Mouse (Mus musculus): ENCODE results near the gene Gtf2f1. TPM values are rescaled to one million over a fixed set of nuclear protein-coding genes. Genes with fewer than 3 reads are reported as not detected.

Gtf2f1 gene
- total RNA-seq, 2 experiments from 2014 or later = 36.0 to 36.9 TPM

- no peak for DNase-seq
Measured at GRCm38 (mm10) chr17:57003994-57004393, 7.1 kb downstream of the Gtf2f1 start.

- peak; percentile 36 for DNase-seq
Measured at GRCm38 (mm10) chr17:57001228-57001627, 9.9 kb downstream of the Gtf2f1 start.

- no peak for DNase-seq
Measured at GRCm38 (mm10) chr17:56999968-57000609, 11.0 kb downstream of the Gtf2f1 start, which contains the start of gene Pspn. Gene Pspn (minus strand): TSS chr17:57000018.

GRCm38 (mm10) chr17:56999414-56999813 is 11.7 kb downstream of the Gtf2f1 start:
- no peak for DNase-seq

GRCm38 (mm10) chr17:56997029-56997667 is 13.9 kb downstream of the Gtf2f1 start, which contains the start of gene Alkbh7:
Gene Alkbh7 (plus strand): TSS chr17:56997339.
- peak; percentile 95 for DNase-seq

GRCm38 (mm10) chr17:56996506-56996905 is 14.6 kb downstream of the Gtf2f1 start:
- no peak for DNase-seq

GRCm38 (mm10) chr17:56995046-56995445 is 16.0 kb downstream of the Gtf2f1 start:
- no peak for DNase-seq

- DNase-seq = no peak
Measured at GRCm38 (mm10) chr17:56990966-56991365, 20.1 kb downstream of the Gtf2f1 start.

GRCm38 (mm10) chr17:56990115-56990746 is 20.9 kb downstream of the Gtf2f1 start, which contains the start of gene Clpp:
Gene Clpp (plus strand): TSS chr17:56990305.
- peak; percentile 93 for DNase-seq

- peak; percentile 74 for DNase-seq
Measured at GRCm38 (mm10) chr17:56989467-56990114, 21.5 kb downstream of the Gtf2f1 start.

- DNase-seq = no peak
Measured at GRCm38 (mm10) chr17:56988921-56989430, 22.1 kb downstream of the Gtf2f1 start.

- no peak for DNase-seq
Measured at GRCm38 (mm10) chr17:56988441-56988840, 22.6 kb downstream of the Gtf2f1 start.

GRCm38 (mm10) chr17:56986105-56986805 is 24.8 kb downstream of the Gtf2f1 start:
- DNase-seq = no peak

GRCm38 (mm10) chr17:56985656-56986055 is 25.4 kb downstream of the Gtf2f1 start:
- no peak for DNase-seq

GRCm38 (mm10) chr17:56984886-56985285 is 26.2 kb downstream of the Gtf2f1 start:
- DNase-seq = no peak

- no peak for DNase-seq
Measured at GRCm38 (mm10) chr17:56982013-56982412, 29.1 kb downstream of the Gtf2f1 start, which contains the start of gene Acer1. Gene Acer1 (minus strand): TSS chr17:56982126.

- no peak for DNase-seq
Measured at GRCm38 (mm10) chr17:56981049-56981448, 30.0 kb downstream of the Gtf2f1 start.

- no peak for DNase-seq
Measured at GRCm38 (mm10) chr17:56979524-56979923, 31.6 kb downstream of the Gtf2f1 start.

- no peak for DNase-seq
Measured at GRCm38 (mm10) chr17:56976531-56977390, 34.3 kb downstream of the Gtf2f1 start.

GRCm38 (mm10) chr17:56975391-56975790 is 35.7 kb downstream of the Gtf2f1 start:
- no peak for DNase-seq

- DNase-seq = no peak
Measured at GRCm38 (mm10) chr17:56974708-56975240, 36.3 kb downstream of the Gtf2f1 start.

Data from heart, postnatal 4 days (tissue).